Mouse (Mus musculus) gastrocnemius, postnatal 10 days (tissue): Measurements from ENCODE around the gene Myl9. TPM values are rescaled to one million over a fixed set of nuclear protein-coding genes. Genes with fewer than 3 reads are reported as not detected.
"Not testable (repeated sequence)": the region's sequence is repeated elsewhere in the genome, so short reads cannot be mapped to it uniquely, and the experiment has no call there.

ENCODE experiments used
- DNase-seq: peaks from one replicate; pipeline ENCODE4 v3.0.0; 2021; ENCODE audit warnings: mixed read lengths
- total RNA-seq, 2 experiments: library from RNA; stranded (reverse); gene quantifications; 2 replicates each; pipeline ENCODE4 v1.2.3; 2021

Gene Myl9
- total RNA-seq, 2 experiments from 2014 or later, result 186 to 216 TPM

GRCm38 (mm10) chr2:156784016-156784585 lies 8.9 kb downstream of the Myl9 start:
- no peak for DNase-seq

DNA sequence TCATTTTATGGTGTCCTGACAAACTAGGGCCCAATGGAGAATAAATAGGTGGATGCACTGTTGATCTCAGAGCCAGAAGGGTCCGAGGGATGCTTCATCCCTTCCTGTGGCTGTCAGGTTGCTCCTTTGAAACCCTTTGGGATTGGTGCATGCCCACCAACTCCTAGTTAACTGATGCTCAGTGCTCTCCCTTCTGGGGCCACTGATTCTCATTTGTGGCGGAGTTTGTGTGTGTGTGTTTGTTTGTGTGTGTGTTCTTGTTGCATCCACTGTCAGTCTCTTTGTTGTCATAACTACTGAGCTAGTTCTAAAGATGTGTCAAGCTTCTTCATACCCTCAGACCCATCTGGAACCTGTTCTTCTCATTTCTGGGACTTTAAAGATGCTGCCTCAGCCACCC lies 9.7 kb downstream of the Myl9 start:
- DNase-seq, result no peak

GRCm38 (mm10) chr2:156786369-156786768 lies 11.1 kb downstream of the Myl9 start:
- not testable (repeated sequence) for DNase-seq

GRCm38 (mm10) chr2:156787090-156787775 lies 12.0 kb downstream of the Myl9 start:
- no peak for DNase-seq

- no peak for DNase-seq
Measured at GRCm38 (mm10) chr2:156787776-156788105, 12.5 kb downstream of the Myl9 start.

GRCm38 (mm10) chr2:156788836-156789235 lies 13.6 kb downstream of the Myl9 start:
- no peak for DNase-seq

GRCm38 (mm10) chr2:156798516-156798915 lies 23.3 kb downstream of the Myl9 start:
- no peak for DNase-seq

GRCm38 (mm10) chr2:156801045-156801444 lies 25.8 kb downstream of the Myl9 start:
- no peak for DNase-seq

GRCm38 (mm10) chr2:156802116-156802515 lies 26.9 kb downstream of the Myl9 start:
- not testable (repeated sequence) for DNase-seq

- no peak for DNase-seq
Measured at GRCm38 (mm10) chr2:156803698-156804372, 28.6 kb downstream of the Myl9 start.

DNA sequence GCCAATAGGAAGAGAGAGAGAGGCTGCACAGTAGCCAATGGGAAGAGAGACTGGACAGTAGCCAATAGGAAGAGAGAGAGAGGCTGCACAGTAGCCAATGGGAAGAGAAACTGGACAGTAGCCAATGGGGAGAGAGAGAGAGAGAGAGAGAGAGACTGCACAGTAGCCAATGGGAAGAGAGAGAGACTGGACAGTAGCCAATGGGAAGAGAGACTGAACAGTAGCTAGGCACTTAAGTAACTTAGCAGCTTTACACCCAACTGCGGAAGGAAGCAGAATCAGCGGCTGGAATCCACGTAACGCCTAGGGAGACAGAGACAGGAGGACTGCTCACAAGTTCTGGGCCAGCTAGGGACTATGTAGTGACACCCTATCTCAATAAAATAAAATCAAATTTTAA lies 29.4 kb downstream of the Myl9 start:
- no peak for DNase-seq

- no peak for DNase-seq
Measured at GRCm38 (mm10) chr2:156806886-156807285, 31.7 kb downstream of the Myl9 start.

- peak; percentile 65 for DNase-seq
Measured at GRCm38 (mm10) chr2:156809579-156809978, 34.4 kb downstream of the Myl9 start.

GRCm38 (mm10) chr2:156810716-156811115 lies 35.5 kb downstream of the Myl9 start:
- no peak for DNase-seq

DNA sequence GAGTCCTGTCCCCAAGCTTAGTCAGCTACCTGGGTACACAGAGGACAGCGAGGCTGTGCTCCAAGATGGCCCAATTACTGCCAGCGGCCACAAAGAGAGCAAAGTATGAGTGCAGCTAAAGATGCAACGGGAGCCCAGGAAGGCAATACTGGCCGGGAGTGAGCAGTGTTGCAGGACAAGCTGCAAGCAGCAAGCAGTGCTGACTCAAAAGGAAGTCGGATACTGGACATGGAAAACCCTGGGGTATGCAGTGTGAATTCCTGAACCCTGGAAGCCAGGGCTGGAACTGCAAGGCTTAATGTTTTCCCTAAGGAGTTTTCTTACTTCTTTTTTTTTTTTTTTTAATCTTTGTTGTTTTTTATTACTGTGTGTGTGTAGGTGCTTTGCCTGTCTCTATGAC lies 36.3 kb downstream of the Myl9 start:
- DNase-seq, result no peak

DNA sequence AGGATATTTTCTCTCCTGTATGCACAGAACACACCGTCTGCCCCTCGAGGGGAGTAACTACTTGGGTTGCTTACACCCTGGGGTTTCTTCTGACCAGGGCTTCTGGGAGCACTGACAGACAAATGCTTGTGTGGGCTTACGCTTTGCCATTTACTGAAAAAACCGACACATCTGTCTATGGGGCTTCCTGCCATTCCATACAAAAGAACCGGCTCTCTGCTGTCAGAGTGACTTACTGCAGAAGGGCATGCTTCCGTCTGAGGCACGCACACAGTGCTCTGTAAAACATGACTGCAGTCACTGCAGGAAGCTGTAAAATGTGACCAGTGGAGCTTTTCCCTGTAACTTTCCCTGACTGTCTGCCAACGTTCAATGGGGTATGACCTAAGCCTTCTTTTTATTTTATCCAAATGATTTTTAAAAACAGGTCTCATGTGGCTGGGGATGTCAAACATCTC lies 39.2 kb downstream of the Myl9 start:
- DNase-seq, result no peak

GRCm38 (mm10) chr2:156814893-156815292 lies 39.7 kb downstream of the Myl9 start:
- DNase-seq, result no peak

GRCm38 (mm10) chr2:156815412-156815811 lies 40.2 kb downstream of the Myl9 start:
- DNase-seq, result no peak

DNA sequence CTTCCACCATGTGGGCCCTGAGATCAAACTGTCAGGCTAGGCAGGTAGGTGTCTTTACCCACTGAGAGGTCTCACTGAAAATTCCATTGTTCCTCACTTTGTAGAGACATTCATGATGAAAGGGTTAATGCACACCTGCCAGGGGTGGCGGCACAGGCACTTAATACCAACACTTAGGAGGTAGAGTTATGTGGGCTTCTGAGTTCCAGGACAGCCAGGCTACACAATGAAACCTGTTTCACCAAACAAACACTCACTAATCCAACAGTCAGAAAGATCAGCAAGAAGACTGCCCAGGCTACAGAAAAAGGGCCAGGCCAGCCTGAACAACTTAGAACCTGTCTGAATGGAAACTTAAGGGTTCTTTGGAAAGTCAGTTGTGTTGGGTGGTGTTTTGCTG lies 40.9 kb downstream of the Myl9 start:
- no peak for DNase-seq

- not testable (repeated sequence) for DNase-seq
Measured at GRCm38 (mm10) chr2:156825128-156825527, 49.9 kb downstream of the Myl9 start.
